Mouse (Mus musculus) megakaryocyte, embryonic 14.5 days (primary cell): ENCODE results near the gene Cutal.
"Not testable (repeated sequence)": the region's sequence is repeated elsewhere in the genome, so short reads cannot be mapped to it uniquely, and the experiment has no call there.

Experiments used
- FLI1 ChIP-seq: IDR thresholded peaks from 2 replicates; pipeline ENCODE4 v1.6.1; 2012; ENCODE audit warnings: low read length, inconsistent platforms, mixed read lengths
- GATA1 ChIP-seq: IDR thresholded peaks from 3 replicates; pipeline ENCODE4 v1.6.1; 2012; ENCODE audit warnings: mixed read lengths, low read length, inconsistent platforms, borderline replicate concordance

GRCm38 (mm10) chr2:34832766-34833457, 41.3 kb upstream of the Cutal start, which contains the start of gene Gm34653:
- TF ChIP-seq GATA1, FLI1: not testable (repeated sequence)
